Mouse (Mus musculus) T-helper 2 cell (primary cell): ENCODE data around the gene Fut8.

ENCODE experiments used
- in situ Hi-C: fragments of 300-600 bp; cut with MboI, MseI; formaldehyde crosslinking; loops from one replicate; pipeline ENCODE4 v1.15.1; 2025; ENCODE audit warnings: high pct_unique_total_duplicates

Fut8 gene

DNA sequence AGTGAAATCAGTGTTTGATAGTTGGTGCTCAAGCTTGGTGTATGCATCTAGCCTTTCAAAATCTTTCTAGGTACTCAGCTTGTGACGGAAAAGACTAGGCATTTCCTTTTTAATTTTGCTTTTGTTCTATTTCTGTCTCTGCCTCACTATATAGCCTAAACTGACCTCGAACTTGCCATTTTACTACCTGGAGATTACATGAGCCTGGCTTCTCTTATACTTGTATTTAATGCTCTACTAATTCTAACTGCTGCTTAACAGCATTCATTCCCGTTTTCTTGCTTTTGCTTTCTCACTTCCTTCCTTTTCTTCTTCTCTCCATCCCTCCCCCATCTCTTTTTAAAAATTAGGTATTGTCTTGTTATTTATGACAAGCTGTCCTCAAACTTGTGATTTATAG lies 67.6 kb downstream of the Fut8 start:
- in situ Hi-C loops = no loop called here

DNA sequence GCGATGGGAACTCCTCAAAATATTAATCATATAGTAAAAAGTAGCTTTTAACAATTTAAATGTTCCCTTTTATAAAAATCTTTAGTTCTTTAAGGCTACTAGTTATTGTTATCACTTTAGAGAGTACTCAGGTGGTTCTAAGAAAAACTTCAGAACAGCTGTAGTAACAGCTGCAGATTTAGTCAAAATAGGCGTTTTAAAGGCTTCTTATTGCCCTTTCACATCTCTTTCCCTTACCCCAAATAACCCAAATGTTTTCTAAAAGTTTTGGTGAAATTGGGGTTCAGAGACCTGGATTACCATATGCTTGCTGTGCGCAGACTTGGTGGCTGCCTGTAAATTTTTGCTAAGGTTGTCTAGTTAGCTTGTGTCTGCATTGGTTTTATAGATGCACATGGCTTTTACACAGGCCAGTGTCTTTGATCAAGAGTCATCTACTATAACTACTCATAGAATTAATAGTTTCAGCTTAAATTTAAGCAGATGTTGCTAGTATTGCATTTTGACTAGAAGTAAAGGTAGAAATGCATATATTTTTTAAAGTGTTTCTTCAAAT lies 68.9 kb downstream of the Fut8 start:
- in situ Hi-C loops = no loop called here

DNA sequence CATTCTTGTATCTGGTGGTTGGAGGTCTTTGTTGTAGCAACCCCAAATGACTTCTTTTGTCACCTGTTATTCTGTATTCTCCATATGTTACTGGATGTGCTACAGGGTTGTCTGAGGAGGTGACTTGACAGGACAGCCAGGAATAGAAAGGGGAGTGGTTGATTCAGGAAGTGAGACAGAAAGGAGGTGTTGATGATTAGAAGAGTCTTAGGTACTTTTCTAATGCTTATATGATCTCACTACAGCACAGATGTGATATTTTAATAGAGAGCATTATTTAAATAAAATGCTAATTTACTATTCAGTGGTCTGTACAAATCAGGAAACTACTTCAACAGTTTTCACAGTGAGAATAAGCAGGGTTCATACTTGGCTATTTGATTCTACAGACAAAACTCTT lies 71.6 kb downstream of the Fut8 start:
- in situ Hi-C loops = no loop called here

DNA sequence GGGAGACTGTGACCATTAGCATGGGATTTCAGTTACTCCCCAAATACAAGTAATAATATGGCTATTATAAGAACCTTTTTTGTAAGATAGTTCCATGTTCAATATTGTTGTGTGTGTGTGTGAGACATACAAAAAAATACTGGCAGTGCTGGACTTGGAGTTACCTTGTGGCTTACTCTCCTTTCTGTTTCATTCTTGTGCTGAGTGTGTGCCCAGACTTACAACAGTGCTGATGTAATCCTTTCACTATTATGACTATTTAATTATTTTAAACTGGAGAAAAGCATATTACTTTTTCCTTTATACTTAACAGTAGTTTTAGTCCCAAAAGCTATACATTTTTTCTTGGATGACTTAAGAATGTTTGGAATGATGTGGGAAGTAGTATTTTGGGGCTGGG lies 75.6 kb downstream of the Fut8 start:
- in situ Hi-C loops = no loop called here

DNA sequence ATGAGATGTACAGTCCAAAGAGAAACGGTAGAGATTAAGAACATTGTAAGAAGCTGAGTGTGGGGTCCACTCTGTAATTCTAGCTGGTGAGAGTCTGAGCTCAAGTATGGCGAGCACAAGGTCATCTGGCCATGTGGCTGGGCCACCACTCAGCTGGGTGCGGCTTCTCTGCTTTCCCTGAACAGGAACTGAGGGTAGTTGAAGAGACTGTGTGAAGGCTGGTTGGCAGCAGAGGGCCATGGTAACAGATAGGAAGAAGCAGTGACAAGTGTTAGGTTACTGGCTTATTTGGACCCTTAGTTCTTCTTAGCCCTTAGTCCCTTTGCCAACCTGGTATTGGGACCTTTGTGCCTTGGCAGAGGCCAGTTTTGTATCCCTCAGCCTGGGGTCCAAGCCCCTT lies 86.2 kb downstream of the Fut8 start:
- in situ Hi-C loops = no loop called here

DNA sequence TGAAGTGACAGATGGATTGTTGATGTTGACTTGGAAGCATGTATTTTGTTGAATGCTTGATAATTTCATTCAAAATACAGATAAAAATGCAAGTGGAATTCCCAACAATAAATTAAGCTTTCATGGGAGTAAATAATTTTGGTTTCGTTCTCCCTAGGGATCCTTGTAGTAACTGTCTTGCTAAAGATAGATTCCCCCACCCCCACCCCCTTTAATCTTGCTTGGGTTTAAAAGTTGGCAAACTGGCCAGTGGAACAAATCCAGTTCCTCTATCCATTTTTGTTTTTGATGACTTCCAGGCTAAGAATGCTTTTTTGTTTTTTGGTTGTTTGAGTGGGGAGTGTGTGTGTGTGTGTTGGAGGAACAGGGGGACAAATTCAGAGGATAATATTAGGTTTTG lies 108.6 kb downstream of the Fut8 start:
- in situ Hi-C loops = no loop called here

DNA sequence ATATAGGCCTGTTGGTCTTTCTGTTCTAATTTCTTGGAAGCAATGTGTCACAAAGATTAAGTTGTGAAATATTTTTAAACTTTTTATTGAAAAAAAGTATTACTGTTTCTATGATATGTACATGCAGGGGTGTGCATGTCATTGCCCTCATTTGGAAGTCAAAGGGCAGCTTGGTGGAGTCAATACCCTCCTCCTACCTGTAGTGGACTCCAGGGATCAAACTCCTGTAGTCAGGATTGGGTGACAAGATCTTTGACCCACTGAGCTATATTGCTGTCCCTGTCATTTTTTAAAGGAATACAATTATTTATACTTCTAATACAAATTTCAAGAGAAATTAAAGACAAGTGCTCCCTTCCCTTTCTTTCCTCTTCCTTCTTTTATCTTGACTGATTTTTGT lies 111.6 kb downstream of the Fut8 start:
- in situ Hi-C loops = no loop called here

DNA sequence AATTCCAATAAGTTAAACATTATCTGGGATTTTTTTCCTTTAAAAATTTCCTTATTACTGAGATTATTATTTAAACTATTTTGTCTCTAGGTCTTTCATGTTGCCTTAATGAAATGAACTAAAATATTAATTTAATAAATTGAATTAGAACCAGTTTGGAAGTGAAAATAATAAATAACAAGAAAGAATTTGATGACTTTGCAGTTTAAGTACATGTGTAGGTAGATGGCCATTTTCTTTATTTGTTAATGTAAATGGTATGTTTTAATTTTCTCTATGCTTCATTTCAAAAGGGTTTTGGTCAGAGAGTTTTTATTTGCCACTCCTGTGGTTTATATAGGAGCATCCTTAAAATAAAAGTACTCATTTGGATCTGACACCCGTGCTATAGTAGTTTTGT lies 177.8 kb downstream of the Fut8 start:
- in situ Hi-C loops = loop anchor here (5.0 kb wide), 1 partner anchor 33 kb away; no protein-coding TSS in a partner anchor

DNA sequence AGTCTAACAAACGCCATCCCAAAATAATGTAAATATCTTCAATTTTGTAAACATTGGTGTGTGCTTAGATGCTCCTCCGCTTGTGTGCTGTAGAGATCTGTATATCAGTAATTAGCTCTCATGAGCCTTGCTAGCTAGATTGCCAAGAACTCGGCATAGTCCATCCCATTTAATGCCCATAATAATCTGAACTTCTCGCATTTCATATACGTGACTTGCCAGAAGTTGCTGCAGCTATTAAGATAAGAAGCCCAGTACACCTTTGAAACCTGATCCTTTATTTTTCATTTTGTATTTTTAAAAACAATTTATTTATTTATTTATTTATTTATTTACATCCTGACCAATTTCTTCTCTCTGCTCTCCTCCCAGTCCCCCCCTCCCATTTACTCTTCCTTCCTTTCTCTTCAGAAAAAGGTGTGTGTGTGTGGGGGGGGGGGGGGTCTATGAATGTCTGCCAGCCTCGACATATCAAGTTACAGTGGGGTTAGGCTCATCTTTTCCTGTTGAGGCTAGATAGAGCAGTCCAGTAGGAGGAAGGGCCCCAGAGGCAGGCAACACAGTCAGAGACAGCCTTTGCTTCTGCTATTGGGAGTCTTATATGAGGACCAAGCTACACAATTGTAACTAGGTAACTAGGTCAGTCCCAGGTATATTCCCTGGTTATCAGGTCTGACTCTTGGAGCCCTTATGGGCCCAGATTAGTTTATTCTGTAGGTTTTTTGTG lies 183.9 kb downstream of the Fut8 start:
- in situ Hi-C loops = no loop called here

DNA sequence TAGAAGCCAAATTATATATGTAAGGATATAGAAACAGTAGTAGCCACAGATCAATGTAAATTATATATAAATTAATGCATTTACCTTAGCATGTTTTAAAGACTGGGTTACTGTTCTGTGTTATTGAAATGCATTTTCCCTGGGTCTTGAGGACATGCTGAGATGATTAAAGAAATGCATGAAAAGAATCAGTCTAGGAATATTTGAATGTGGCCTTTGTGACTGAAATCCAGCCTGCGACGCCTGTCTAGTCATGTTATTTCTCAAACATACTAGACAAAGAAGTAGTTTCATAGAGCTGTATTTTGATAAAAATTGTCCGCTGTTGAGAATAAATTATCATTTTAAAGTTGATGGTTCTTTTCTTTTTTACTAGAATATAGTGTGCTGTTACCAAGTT lies 188.2 kb downstream of the Fut8 start:
- in situ Hi-C loops = no loop called here

DNA sequence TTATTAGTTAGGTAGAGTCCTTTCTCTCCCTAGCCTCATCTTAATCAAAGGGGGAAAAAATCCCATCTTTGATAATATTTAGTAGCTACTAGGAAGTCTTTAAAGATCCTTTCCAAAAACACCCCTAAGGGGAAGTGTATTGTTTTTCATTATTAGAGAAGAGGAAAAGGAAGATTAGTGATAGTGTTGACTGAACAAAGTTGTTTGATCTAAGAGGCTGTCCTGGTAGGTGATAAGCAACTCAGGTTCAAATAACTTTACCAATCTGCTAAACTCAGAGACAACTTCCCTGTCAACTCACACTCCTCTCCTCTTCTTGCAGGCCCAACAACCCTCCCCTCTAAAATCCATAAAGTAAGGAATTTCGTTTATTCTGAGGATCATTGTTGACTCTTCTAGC lies 190.2 kb downstream of the Fut8 start:
- in situ Hi-C loops = no loop called here

DNA sequence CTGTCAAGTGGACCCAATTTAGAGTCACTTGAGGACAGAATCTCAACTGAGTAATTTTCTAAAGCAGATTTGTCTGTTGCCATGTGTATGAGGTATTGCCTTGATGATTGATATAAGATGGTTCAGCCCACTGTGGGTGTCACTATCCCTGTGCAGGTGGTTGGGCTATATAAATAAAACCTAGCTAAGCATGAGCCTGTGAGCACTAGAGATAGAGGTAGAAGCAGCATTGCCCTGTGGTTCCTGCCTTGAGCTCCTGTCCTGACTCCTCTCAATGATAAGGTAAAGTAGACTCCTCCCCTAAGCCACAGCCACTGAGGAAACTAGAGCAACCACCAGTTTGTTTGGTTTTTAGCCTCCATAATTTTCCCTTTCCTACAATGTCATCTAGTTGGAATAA lies 191.5 kb downstream of the Fut8 start:
- in situ Hi-C loops = no loop called here

DNA sequence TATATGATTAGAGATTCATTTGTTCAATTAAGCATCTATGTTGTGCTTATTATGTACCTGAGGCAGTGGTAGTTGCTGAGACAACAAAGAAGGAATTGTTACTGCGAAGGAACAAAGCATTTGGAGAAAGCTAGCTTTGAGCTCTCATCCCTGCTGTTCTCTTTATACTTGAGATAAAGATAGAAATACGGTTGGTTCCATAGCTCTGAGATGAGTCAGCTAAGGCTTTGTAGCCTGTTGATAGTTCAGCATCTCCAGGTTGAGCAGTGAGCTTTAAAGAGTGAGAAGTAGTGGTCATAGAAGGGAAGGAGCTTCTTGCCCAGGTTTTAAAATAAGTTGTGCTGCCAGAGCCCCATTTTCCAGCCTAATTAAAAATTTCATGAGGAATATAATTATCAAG lies 198.8 kb downstream of the Fut8 start:
- in situ Hi-C loops = no loop called here

DNA sequence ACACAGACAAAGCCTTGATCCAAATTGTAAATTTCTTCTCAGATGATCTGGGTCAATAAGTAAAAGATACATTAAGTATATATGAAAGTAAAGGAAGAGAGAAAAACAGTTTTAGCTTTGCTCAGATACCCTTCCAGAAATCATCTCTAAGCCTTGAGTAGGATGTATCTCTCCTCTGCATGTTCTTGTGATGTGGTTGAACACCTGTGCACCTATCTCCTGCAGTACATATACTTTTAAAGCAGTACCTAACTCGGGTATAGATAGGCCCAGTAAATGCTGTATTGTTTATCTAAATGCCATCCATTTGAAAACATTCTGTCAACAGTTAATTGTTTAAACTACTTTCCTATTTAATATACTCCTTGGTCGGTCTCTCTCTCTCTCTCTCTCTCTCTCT lies 212.9 kb downstream of the Fut8 start:
- in situ Hi-C loops = no loop called here

DNA sequence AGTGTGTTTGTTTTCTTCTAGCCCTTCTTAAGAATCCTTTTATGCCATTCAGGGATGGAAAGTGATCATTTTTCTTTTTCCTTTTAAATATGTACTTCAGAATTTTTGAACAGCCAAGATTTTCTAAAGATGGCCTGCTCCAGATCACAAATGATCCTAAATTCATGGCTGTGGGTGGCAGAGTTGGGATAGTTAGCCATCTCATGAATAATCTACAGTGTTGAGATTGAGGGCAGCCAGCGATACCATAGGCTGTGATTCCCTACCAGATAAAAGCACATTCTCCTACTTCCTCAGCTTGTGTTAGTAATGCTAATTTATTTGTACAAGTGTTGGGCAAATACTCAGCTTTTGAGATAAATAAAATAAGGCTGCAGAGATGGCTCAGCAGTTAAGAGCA lies 228.3 kb downstream of the Fut8 start:
- in situ Hi-C loops = no loop called here

DNA sequence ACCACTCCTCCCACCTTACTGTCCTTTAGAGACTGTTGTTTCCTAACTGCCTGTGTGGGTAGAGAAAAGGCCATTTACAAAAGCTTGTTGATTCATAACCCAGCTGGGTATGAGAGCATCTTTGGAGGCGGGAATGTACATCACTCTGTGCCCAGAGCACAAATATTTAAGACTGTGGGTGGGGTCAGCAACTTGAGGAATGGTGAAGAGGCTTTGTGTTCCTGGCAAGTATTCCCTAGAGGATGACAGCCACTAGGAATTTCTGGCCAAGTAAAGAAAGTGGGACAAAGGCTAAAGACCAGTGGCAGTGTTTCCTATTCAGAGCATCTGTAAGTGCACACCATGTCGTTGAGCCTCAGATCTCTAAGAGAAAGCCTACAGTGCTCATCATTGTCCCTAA lies 242.0 kb downstream of the Fut8 start:
- in situ Hi-C loops = no loop called here

DNA sequence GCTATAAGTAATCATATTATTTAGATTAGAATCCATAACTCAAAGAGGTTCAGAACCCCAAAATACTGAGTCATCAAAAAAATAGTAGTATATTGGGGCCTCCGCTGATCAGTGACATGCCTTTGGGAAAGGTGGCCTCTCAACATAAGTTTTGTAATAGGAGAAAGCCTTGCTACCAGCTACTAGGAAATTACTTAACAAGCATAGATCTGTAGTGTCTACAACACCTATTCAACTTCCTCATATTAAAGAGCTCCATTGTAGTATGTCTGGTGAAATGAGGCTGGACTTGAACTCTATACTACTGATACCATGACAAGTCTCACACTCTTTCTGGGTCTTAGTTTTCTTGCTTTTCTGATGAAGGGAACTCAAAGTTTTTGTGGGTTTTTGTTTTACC lies 243.2 kb downstream of the Fut8 start:
- in situ Hi-C loops = no loop called here

DNA sequence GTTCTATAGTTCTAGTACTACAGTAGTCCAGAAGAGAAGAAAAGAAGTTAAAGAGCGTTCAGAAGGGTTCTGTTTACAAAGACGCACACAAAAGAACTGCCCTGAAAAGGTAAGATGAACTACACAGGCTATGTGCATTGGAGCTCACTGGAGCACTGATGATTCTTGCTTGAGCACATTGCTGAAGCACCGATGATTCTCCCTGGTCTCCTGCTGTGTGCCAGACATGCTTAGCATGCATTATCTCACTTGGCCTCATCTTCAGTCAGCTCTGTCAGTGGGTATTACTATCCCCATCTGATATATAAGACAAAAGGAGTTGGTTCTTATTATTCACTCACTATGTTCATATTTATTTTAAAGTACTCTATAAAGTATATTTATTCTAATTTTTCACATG lies 243.9 kb downstream of the Fut8 start:
- in situ Hi-C loops = no loop called here

DNA sequence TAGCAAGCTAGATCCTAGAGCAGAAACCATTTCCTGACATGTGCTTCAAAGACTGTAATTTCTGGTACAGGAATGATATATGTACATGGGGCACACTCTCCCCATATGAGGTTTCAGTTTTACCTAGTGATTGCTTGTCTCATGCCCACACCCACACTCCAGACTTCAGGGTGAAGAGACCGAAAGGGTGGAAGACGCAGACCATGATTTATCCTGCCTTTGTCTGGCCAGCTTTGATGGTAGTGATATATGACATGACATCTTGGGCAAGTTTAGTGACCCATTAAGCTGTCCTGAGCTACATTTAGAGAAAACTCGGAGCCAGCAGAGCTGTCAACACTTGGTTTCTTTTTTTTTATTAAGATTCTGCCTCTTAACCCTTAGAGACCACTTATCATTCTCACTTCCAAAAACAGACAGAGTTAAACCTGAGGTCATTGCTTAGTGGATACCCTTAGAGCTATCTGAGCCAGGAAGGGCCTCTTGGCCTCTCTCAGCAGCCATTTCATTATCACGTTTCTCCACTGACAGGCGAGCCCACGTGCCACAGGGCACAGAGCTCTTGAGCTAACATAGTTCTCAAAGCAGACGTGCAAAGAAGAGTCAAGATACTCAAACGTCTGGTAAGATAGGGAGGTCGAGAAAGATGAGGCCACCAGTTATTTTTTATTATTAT lies 245.4 kb downstream of the Fut8 start:
- in situ Hi-C loops = no loop called here

DNA sequence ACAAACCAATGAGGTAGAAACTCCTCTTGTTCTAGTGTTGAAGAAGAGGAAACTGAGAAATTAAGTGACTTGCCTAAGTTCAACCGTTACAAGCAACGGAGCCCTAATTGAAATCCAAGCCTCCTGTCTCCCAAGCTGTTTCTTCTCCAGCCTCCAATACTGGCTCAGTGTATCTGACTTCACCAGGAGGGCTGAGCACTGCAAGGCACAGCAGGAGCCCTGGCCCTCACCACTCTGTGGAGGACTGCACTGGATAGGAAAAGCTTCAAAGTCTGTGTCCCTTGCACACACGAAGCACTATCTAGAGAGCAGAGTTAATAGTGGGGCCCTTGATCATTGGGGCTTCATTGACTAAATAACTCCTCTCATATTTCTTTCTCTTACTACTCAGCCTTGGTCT lies 246.8 kb downstream of the Fut8 start:
- in situ Hi-C loops = no loop called here

DNA sequence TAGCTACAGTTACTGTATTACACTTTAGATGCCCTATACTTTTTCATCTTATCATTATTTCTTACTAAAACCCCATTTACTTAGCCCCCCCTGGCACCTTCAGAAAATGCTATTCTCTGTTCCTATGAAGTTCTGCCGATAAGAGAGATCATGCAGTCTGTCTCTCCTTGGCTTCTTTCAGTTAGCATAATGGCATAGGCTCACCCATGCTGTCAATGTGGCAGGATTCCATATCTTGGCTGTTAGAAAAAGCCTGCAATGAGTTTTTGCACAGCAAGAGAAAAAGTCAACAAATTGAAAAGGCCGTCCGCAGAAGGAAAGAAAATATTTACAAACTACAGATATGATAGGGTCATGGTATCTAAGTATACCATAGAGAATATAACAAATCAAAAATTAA lies 253.6 kb downstream of the Fut8 start:
- in situ Hi-C loops = no loop called here

DNA sequence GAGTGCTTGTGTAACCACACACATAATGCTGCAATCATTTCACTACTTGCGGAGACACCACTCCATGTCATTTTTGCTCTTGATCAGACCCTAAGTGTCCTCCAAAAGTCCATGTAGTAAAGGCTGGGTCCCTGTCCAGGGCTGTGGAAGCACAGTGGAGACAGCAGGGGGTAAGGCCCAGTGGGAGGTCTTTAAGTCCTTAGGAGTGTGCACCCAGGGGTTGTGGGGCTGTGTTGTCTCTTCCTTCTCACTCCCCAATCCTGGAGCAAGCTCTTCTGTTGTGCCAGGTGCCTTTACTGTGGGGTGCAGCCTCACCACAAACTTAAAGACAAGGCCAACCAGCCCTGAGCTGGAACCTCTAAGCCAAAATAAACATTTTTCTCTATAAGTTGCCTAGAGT lies 257.9 kb downstream of the Fut8 start:
- in situ Hi-C loops = no loop called here

DNA sequence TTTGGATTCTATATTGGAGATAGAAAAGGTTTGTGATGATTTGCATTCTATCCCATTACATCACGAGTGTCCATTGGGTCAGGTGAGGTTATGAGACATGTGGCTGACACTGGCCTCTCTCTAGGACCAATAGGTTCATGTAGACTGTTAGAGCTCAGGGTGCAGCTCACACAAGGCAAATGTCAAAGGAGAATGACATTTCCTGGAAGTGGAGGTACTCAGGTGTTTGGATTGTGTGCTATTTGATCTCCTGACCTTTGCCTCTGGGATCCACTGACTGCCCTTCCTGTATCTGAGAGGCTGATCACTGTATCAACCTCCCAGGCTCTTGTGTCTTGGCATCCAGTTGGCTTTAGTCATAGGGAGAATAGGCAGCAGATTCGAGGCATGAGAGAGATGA lies 260.2 kb downstream of the Fut8 start:
- in situ Hi-C loops = no loop called here
